Mouse (Mus musculus) frontal cortex, adult 2 months (tissue): ENCODE results near the gene Stat4. TPM values are rescaled to one million over a fixed set of nuclear protein-coding genes. Genes with fewer than 3 reads are reported as not detected.
"Not testable (repeated sequence)": the region's sequence is repeated elsewhere in the genome, so short reads cannot be mapped to it uniquely, and the experiment has no call there.

ENCODE experiments used
- DNase-seq, 2 experiments: peaks; one replicate each; pipeline ENCODE4 v3.0.0; 2022; ENCODE audit warnings: low spot score in 1 of 2; ENCODE audit errors: extremely low spot score in 1 of 2
- polyA plus RNA-seq: library from polyadenylated mRNA; depleted of rRNA; stranded (reverse); fragments of >200 nt; gene quantifications from 2 replicates; pipeline ENCODE4 v1.2.3, GENCODE M21; 2012

Gene Stat4
- polyA plus RNA-seq, 1 experiment = 0.66 TPM

GRCm38 (mm10) chr1:52021936-52022725 is 35.2 kb downstream of the Stat4 start:
- no peak for DNase-seq

GRCm38 (mm10) chr1:52028686-52029085 is 41.7 kb downstream of the Stat4 start:
- no peak for DNase-seq

- no peak for DNase-seq
Measured at GRCm38 (mm10) chr1:52034816-52035752, 48.1 kb downstream of the Stat4 start.

- no peak for DNase-seq
Measured at GRCm38 (mm10) chr1:52039151-52039550, 52.2 kb downstream of the Stat4 start.

GRCm38 (mm10) chr1:52039626-52040025 is 52.7 kb downstream of the Stat4 start:
- no peak for DNase-seq

- no peak for DNase-seq
Measured at GRCm38 (mm10) chr1:52040366-52041061, 53.6 kb downstream of the Stat4 start.

- DNase-seq = peak in 1 of 2 experiments; percentile 12
Measured at GRCm38 (mm10) chr1:52043191-52043590, 56.2 kb downstream of the Stat4 start.

- not testable (repeated sequence) for DNase-seq
Measured at GRCm38 (mm10) chr1:52046891-52047290, 59.9 kb downstream of the Stat4 start.

GRCm38 (mm10) chr1:52048711-52049110 is 61.8 kb downstream of the Stat4 start:
- peak in 1 of 2 experiments; percentile 45 for DNase-seq

GRCm38 (mm10) chr1:52049827-52050226 is 62.9 kb downstream of the Stat4 start:
- no peak for DNase-seq

GRCm38 (mm10) chr1:52051542-52051941 is 64.6 kb downstream of the Stat4 start:
- no peak for DNase-seq

GRCm38 (mm10) chr1:52052910-52053309 is 66.0 kb downstream of the Stat4 start:
- DNase-seq = no peak

- no peak for DNase-seq
Measured at GRCm38 (mm10) chr1:52055947-52056346, 69.0 kb downstream of the Stat4 start.

GRCm38 (mm10) chr1:52057153-52057552 is 70.2 kb downstream of the Stat4 start:
- DNase-seq = no peak

GRCm38 (mm10) chr1:52066276-52066675 is 79.3 kb downstream of the Stat4 start:
- DNase-seq = no peak

- DNase-seq = no peak
Measured at GRCm38 (mm10) chr1:52066694-52067093, 79.7 kb downstream of the Stat4 start.

GRCm38 (mm10) chr1:52079724-52080367 is 92.9 kb downstream of the Stat4 start:
- no peak for DNase-seq

- DNase-seq = no peak
Measured at GRCm38 (mm10) chr1:52080375-52080774, 93.4 kb downstream of the Stat4 start.

- peak in 1 of 2 experiments; percentile 33 for DNase-seq
Measured at GRCm38 (mm10) chr1:52086236-52086635, 99.3 kb downstream of the Stat4 start.

GRCm38 (mm10) chr1:52087128-52087527 is 100.2 kb downstream of the Stat4 start:
- DNase-seq = no peak
